Mouse (Mus musculus) kidney, postnatal 25 days (tissue): ENCODE measurements at regions not wholly inside any gene's neighbourhood (a gene's known extent, or its start where the extent isn't known, plus 50 kb on each side); places are given as distances from the start of the nearest gene placed in this dataset.

Source experiments
- DNase-seq, 2 experiments: peaks; one replicate each; pipeline ENCODE4 v3.0.0; 2021; ENCODE audit warnings: mixed read lengths in 2 of 2

GRCm38 (mm10) chr2:63347562-63347961 is 163.5 kb upstream of the Kcnh7 start:
- DNase-seq, result no peak

GRCm38 (mm10) chr2:63326750-63327149 is 142.7 kb upstream of the Kcnh7 start:
- DNase-seq, result no peak

- peak; percentile 8 to 29 for DNase-seq
Measured at GRCm38 (mm10) chr2:63280911-63281310, 96.8 kb upstream of the Kcnh7 start.

- no peak for DNase-seq
Measured at GRCm38 (mm10) chr2:63273799-63274203, 89.7 kb upstream of the Kcnh7 start.

GRCm38 (mm10) chr2:63246091-63246612 is 62.1 kb upstream of the Kcnh7 start:
- DNase-seq, result no peak

- DNase-seq, result no peak
Measured at GRCm38 (mm10) chr2:63239326-63239725, 55.2 kb upstream of the Kcnh7 start.
